Mouse (Mus musculus) yolk sac, embryonic 10.5 days (tissue): ENCODE measurements around the gene Cyp2e1.
"Not testable (repeated sequence)": the region's sequence is repeated elsewhere in the genome, so short reads cannot be mapped to it uniquely, and the experiment has no call there.

Experiments
- DNase-seq: peaks from one replicate; pipeline ENCODE4 v3.0.0-alpha.2; 2017; ENCODE audit warnings: low spot score

Cyp2e1 gene

GRCm38 (mm10) chr7:140763447-140764020 is at the start of gene Cyp2e1:
Gene Cyp2e1, plus strand, starts transcription at chr7:140763739.
- DNase-seq = no peak

- no peak for DNase-seq
Measured at GRCm38 (mm10) chr7:140717155-140718055, 46.1 kb upstream of the Cyp2e1 start.

- DNase-seq = no peak
Measured at GRCm38 (mm10) chr7:140721095-140721494, 42.4 kb upstream of the Cyp2e1 start.

- no peak for DNase-seq
Measured at GRCm38 (mm10) chr7:140725558-140725957, 38.0 kb upstream of the Cyp2e1 start.

- no peak for DNase-seq
Measured at GRCm38 (mm10) chr7:140733162-140733561, 30.4 kb upstream of the Cyp2e1 start.

- DNase-seq = no peak
Measured at GRCm38 (mm10) chr7:140747402-140747801, 16.1 kb upstream of the Cyp2e1 start.

GRCm38 (mm10) chr7:140748116-140748826 is 15.3 kb upstream of the Cyp2e1 start:
- no peak for DNase-seq

- no peak for DNase-seq
Measured at GRCm38 (mm10) chr7:140748827-140749160, 14.7 kb upstream of the Cyp2e1 start.

- DNase-seq = no peak
Measured at GRCm38 (mm10) chr7:140754556-140754955, 9.0 kb upstream of the Cyp2e1 start.

- no peak for DNase-seq
Measured at GRCm38 (mm10) chr7:140756151-140756854, 7.2 kb upstream of the Cyp2e1 start.

GRCm38 (mm10) chr7:140760647-140761046 is 2.9 kb upstream of the Cyp2e1 start:
- no peak for DNase-seq

- DNase-seq = not testable (repeated sequence)
Measured at GRCm38 (mm10) chr7:140765391-140765790, 1.9 kb downstream of the Cyp2e1 start.

GRCm38 (mm10) chr7:140765888-140766739 is 2.6 kb downstream of the Cyp2e1 start:
- DNase-seq = no peak

- DNase-seq = no peak
Measured at GRCm38 (mm10) chr7:140780548-140780947, 17.0 kb downstream of the Cyp2e1 start.

GRCm38 (mm10) chr7:140787406-140788052 is 24.0 kb downstream of the Cyp2e1 start, which contains the start of gene Syce1:
Gene Syce1, minus strand, starts transcription at chr7:140787852.
- DNase-seq = no peak

GRCm38 (mm10) chr7:140788053-140788435 is 24.5 kb downstream of the Cyp2e1 start:
- no peak for DNase-seq

- DNase-seq = no peak
Measured at GRCm38 (mm10) chr7:140793541-140793940, 30.0 kb downstream of the Cyp2e1 start.

GRCm38 (mm10) chr7:140797619-140798018 is 34.1 kb downstream of the Cyp2e1 start:
- no peak for DNase-seq

GRCm38 (mm10) chr7:140798212-140798611 is 34.7 kb downstream of the Cyp2e1 start:
- DNase-seq = no peak

- no peak for DNase-seq
Measured at GRCm38 (mm10) chr7:140802629-140803028, 39.1 kb downstream of the Cyp2e1 start.

GRCm38 (mm10) chr7:140805704-140806103 is 42.2 kb downstream of the Cyp2e1 start:
- no peak for DNase-seq
